Mouse (Mus musculus) liver, adult 2 months (tissue): Measurements from ENCODE around the gene Mpnd.

ENCODE experiments used
- CTCF ChIP-seq: fragments of 200-500 bp; IDR thresholded peaks from 2 replicates; pipeline ENCODE4 v1.5.1; 2011; ENCODE audit warnings: low read depth, low read length, control low read depth
- POLR2A ChIP-seq: fragments of 200-500 bp; IDR thresholded peaks from 2 replicates; pipeline ENCODE4 v1.6.1; 2011; ENCODE audit warnings: low read length, control low read depth; ENCODE audit not compliant: insufficient read depth; ENCODE audit errors: extremely low read depth

DNA sequence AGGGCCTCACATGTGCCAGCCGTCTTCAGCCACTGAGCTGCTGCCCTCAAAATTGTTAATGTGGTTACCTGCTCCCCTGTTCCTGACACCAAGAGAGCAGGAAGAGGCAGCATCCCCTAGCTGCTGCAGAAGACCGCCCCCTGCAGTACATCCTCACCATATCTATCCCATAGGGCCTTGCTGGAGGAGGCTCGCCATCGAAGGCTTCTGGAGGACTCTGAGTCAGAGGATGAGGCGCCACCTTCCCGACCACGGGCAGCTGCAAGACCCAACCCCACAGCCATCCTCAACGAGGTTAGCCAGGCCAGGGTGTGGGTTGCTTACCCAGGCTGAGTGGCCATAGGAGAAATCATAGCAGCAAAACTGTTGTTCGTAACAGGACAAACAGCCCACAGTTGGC lies 40.5 kb upstream of the Mpnd start:
- no peak for TF ChIP-seq CTCF
- no peak for TF ChIP-seq POLR2A
